ENCODE assay signal across 8 mouse cellular contexts in the genomic region with DNA sequence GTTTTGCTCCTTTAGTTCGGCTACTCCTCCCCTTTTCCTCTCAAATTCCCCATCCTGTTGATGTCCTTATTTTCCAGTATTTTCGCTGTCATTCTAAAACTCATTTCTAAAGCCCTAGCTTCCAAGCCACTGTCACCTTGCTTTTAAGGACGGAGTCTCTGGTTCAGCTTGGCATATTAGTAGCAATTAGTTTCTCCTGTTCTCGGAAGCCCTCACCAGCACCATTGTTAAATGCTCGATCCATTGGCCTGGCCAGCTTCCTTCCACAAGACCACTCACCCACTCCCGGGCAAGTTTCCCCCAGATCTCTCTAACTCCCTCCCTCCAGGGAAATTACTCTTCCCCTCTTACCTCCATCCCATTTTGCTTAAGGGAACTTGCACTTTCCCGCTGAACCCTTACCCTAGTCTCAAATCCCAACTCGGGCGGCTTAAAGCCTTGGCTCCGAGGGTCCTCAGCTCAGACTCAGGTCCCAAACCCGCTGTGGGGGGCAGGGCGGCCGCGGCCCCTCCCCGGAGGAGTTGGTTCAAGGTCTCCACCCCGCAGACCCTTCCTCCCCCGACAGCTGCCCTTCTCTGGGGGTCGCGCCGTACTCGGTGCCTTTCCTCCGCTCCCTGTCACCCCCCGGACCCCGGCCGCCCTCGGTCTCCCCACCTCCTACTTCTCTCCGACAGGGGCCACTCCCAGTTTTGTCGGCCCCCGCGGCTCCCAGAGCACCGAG. TPM values are rescaled to one million over a fixed set of nuclear protein-coding genes. Genes with fewer than 3 reads are reported as not detected.
DNase-seq lines count a peak whose midpoint lies in the region; ATAC-seq lines count a peak whose summit lies in the region.

No protein-coding gene starts in this region.

- no peaks in the 10 kb centered on the region for H3K27me3 ChIP-seq in forebrain, embryonic 16.5 days (replicated peaks; ENCODE audit: control insufficient read depth, insufficient read depth, low read length)
- no peaks in the 10 kb centered on the region for H3K27me3 ChIP-seq in intestine, embryonic 14.5 days (replicated peaks; ENCODE audit: control insufficient read depth, insufficient read depth, low read length)
- H3K27me3 ChIP-seq in stomach, embryonic 15.5 days (replicated peaks): no peaks in the 10 kb centered on the region

- no peaks in the 10 kb centered on the region for H3K9me3 ChIP-seq in forebrain, embryonic 16.5 days (ENCODE audit: control insufficient read depth, low read length)
- no peaks in the 10 kb centered on the region for H3K9me3 ChIP-seq in intestine, embryonic 14.5 days (ENCODE audit: control insufficient read depth, low read length)
- no peaks in the 10 kb centered on the region for H3K9me3 ChIP-seq in stomach, embryonic 15.5 days

- H3K36me3 ChIP-seq in forebrain, embryonic 16.5 days (ENCODE audit: control insufficient read depth, insufficient read depth): no peaks in the 10 kb centered on the region
- 0 out of 2 replicates have a peak, but pooled peaks cover 3% of the 10 kb centered on the region for H3K36me3 ChIP-seq in intestine, embryonic 14.5 days (ENCODE audit: control insufficient read depth, insufficient read depth, low read length)
- no peaks in the 10 kb centered on the region for H3K36me3 ChIP-seq in stomach, embryonic 15.5 days

- peaks cover 5% of the 10 kb centered on the region; the same call in 1 of the 2 replicates for H3K4me1 ChIP-seq in brown adipose tissue, adult 24 weeks (ENCODE audit: control insufficient read depth, insufficient read depth, insufficient read length, low read length)
- peaks cover 14% of the 10 kb centered on the region for H3K4me1 ChIP-seq in forebrain, embryonic 16.5 days (replicated peaks; ENCODE audit: control insufficient read depth, insufficient read depth, low read length)
- peaks cover 16% of the 10 kb centered on the region for H3K4me1 ChIP-seq in intestine, embryonic 14.5 days (replicated peaks; ENCODE audit: control insufficient read depth, insufficient read depth, low read length)
- peaks cover 9% of the 10 kb centered on the region; the same call in 1 of the 2 replicates for H3K4me1 ChIP-seq in stomach, embryonic 15.5 days

- H3K9ac ChIP-seq in forebrain, embryonic 16.5 days (replicated peaks; ENCODE audit: low read depth, low read length): peak overlapping the region; percentile 86
- H3K9ac ChIP-seq in intestine, embryonic 14.5 days (ENCODE audit: low read length): peak overlapping the region; percentile 86
- H3K9ac ChIP-seq in stomach, embryonic 15.5 days: peak overlapping the region; percentile 92

- DNase-seq in right cerebral cortex, adult 18-20 months: peak; percentile 16
- no peak for DNase-seq in right cerebral cortex, postnatal 36 days (ENCODE audit: low spot score in 2 of 2)
- peak; percentile 67 for DNase-seq in intestine, embryonic 14.5 days (ENCODE audit: low spot score)
- peak; percentile 48 for DNase-seq in lung, postnatal 10 days

- peak overlapping the region; percentile 78 for H3K4me3 ChIP-seq in brown adipose tissue, adult 24 weeks (ENCODE audit: insufficient read depth, low read depth, low read length)
- peak overlapping the region; percentile 84 for H3K4me3 ChIP-seq in forebrain, embryonic 16.5 days (replicated peaks; ENCODE audit: low read length)
- peak overlapping the region; percentile 87 for H3K4me3 ChIP-seq in intestine, embryonic 14.5 days (ENCODE audit: low read depth, low read length)
- H3K4me3 ChIP-seq in stomach, embryonic 15.5 days (replicated peaks): peak overlapping the region; percentile 98

- ATAC-seq in forebrain, embryonic 16.5 days: no peak
- ATAC-seq in intestine, embryonic 14.5 days (replicated peaks; ENCODE audit: low FRiP score, low TSS enrichment, low read depth): no peak
- no peak for ATAC-seq in stomach, embryonic 15.5 days (ENCODE audit: insufficient read depth, low FRiP score, low read depth)
- ATAC-seq in granulocyte monocyte progenitor cell, adult 5-6 weeks (replicated peaks; ENCODE audit: poor library complexity, severe bottlenecking): no peak

- H3K4me2 ChIP-seq in forebrain, embryonic 16.5 days (ENCODE audit: low read length): peak overlapping the region; percentile 93
- peak overlapping the region; percentile 69 for H3K4me2 ChIP-seq in intestine, embryonic 14.5 days (ENCODE audit: low read length)
- H3K4me2 ChIP-seq in stomach, embryonic 15.5 days: peak overlapping the region; percentile 90

- WGBS in forebrain, embryonic 16.5 days: under 1% methylated on average over 31 of the region's 31 CpGs
- under 1% methylated on average over 31 of the region's 31 CpGs for WGBS in intestine, embryonic 14.5 days
- 1% methylated on average over 31 of the region's 31 CpGs for WGBS in stomach, embryonic 15.5 days

- H3K27ac ChIP-seq in brown adipose tissue, adult 24 weeks (replicated peaks; ENCODE audit: low read depth, low read length): peak overlapping the region; percentile 76
- peak overlapping the region; percentile 80 for H3K27ac ChIP-seq in forebrain, embryonic 16.5 days (ENCODE audit: low read length)
- peak overlapping the region; percentile 86 for H3K27ac ChIP-seq in intestine, embryonic 14.5 days (ENCODE audit: low read depth)
- H3K27ac ChIP-seq in stomach, embryonic 15.5 days: peak overlapping the region; percentile 94

RNA-seq across cellular contexts. Expression of gene Numb, which starts 0.9 kb away (rescaled TPM):
- polyA plus RNA-seq in brown adipose tissue, adult 24 weeks (2012; ENCODE audit: insufficient read depth, insufficient read length, missing spikeins): 11.9 and 13.3 TPM in 2 replicates
- polyA plus RNA-seq in forebrain, embryonic 16.5 days (2015; fragmentation: Nextera tagmentation; extraction: Ambion mirVana): 16.3 and 19.2 TPM in 2 replicates
- 30.1 and 32.2 TPM in 2 replicates for polyA plus RNA-seq in intestine, embryonic 14.5 days (2014; fragmentation: Nextera tagmentation; extraction: Ambion mirVana)
- 29.8 and 34.1 TPM in 2 replicates for polyA plus RNA-seq in stomach, embryonic 15.5 days (2015; fragmentation: Nextera tagmentation; extraction: Ambion mirVana)
- 9.3 and 14.2 TPM in 2 replicates for total RNA-seq in granulocyte monocyte progenitor cell, adult 5-6 weeks (2014; fragmentation: Nextera tagmentation)
- total RNA-seq in granulocyte monocyte progenitor cell, adult 5-6 weeks (2017): 20.4 and 20.8 TPM in 2 replicates

RNA-seq across cellular contexts. Expression of gene Riox1, which starts 29.5 kb away (rescaled TPM):
- polyA plus RNA-seq in brown adipose tissue, adult 24 weeks (2012; ENCODE audit: insufficient read depth, insufficient read length, missing spikeins): 1.3 and 2.3 TPM in 2 replicates
- 9.3 and 9.7 TPM in 2 replicates for polyA plus RNA-seq in forebrain, embryonic 16.5 days (2015; fragmentation: Nextera tagmentation; extraction: Ambion mirVana)
- 13.0 and 17.2 TPM in 2 replicates for polyA plus RNA-seq in intestine, embryonic 14.5 days (2014; fragmentation: Nextera tagmentation; extraction: Ambion mirVana)
- 14.3 and 15.6 TPM in 2 replicates for polyA plus RNA-seq in stomach, embryonic 15.5 days (2015; fragmentation: Nextera tagmentation; extraction: Ambion mirVana)
- total RNA-seq in granulocyte monocyte progenitor cell, adult 5-6 weeks (2014; fragmentation: Nextera tagmentation): 13.0 and 18.5 TPM in 2 replicates
- 15.8 and 21.5 TPM in 2 replicates for total RNA-seq in granulocyte monocyte progenitor cell, adult 5-6 weeks (2017)

Comparison
In these comparisons a context has a peak if more than half of its experiments do, and no peak if none do; other contexts are left out.
1. DNase-seq: peak in right cerebral cortex, adult 18-20 months (single experiment), intestine, embryonic 14.5 days (single experiment) and lung, postnatal 10 days (single experiment); none in right cerebral cortex, postnatal 36 days (0 of 2).
2. Peak in every context shown above with its lines, with median percentiles within 50 percentile points of each other: H3K27ac ChIP-seq, H3K4me3 ChIP-seq, H3K4me2 ChIP-seq and H3K9ac ChIP-seq.